Mouse (Mus musculus) ovary, adult 18-20 months (tissue): ENCODE data around the gene Mylk3.
A peak's percentile ranks its signal among the peaks of the same experiment; 100 is the strongest.

Source experiments
- DNase-seq: peaks from one replicate; pipeline ENCODE4 v3.0.0; 2022; ENCODE audit warnings: low spot score, mixed read lengths

Gene Mylk3

DNA sequence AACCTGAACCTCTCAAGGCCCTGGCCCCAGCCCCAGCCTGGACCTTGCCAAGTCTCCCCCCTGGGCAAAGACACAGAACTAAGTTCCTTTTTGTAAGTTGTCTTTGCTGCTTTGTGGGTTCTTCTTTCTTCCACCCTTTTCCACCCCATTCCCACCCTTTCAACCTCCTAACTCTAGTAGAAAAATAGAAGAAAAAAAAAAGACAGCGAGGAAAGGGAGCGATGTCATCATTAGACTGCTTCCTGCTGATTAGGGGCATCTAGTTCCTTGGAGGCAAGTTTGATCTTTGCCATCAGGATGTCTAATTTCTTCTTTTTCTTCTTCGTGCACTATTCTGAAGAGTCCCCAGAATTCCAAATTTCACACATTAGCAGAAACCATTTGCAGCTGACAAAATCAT is 73.1 kb downstream of the Mylk3 start:
- DNase-seq = no peak

GRCm38 (mm10) chr8:85311743-85312142 is 74.4 kb downstream of the Mylk3 start:
- no peak for DNase-seq

GRCm38 (mm10) chr8:85308564-85308963 is 77.6 kb downstream of the Mylk3 start:
- no peak for DNase-seq

DNA sequence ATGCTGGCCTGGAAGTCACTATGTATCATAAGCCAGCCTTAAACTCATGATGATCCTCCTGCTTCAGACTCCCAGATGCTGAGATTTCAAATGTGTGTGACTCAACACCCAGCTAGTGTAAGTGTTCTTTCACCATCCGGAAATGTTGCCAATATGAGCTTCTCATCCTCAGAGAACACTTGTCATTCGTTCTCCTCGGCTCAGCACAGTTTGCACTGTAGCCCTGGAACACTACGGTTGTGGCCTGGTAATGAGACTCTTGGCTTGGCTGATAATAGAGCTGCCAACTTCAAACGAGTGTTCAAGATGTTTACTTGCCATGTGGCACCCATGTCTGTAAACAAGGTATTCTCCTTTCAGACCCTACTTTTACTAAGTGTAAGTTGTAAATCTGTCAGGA is 82.6 kb downstream of the Mylk3 start:
- no peak for DNase-seq

DNA sequence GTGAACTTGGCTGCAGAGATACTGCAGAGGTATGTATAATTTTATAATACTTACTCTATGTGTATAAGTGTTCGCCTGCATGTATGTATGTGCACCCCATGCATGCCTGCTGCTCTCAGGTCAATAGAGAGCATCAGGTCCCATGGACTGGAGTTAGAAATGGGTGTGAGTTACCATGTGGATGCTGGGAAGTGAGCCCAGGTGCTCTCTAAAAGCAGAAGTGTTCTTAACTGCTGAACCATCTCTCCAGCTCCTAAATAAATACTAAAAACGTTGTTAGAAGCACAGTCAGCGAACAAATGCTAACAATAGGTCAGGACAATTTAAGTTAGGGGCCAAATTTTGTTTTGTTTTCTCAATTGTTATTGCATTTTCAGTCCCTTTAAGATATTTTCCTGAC is 83.2 kb downstream of the Mylk3 start:
- DNase-seq = no peak

GRCm38 (mm10) chr8:85301941-85302340 is 84.2 kb downstream of the Mylk3 start:
- DNase-seq = no peak

DNA sequence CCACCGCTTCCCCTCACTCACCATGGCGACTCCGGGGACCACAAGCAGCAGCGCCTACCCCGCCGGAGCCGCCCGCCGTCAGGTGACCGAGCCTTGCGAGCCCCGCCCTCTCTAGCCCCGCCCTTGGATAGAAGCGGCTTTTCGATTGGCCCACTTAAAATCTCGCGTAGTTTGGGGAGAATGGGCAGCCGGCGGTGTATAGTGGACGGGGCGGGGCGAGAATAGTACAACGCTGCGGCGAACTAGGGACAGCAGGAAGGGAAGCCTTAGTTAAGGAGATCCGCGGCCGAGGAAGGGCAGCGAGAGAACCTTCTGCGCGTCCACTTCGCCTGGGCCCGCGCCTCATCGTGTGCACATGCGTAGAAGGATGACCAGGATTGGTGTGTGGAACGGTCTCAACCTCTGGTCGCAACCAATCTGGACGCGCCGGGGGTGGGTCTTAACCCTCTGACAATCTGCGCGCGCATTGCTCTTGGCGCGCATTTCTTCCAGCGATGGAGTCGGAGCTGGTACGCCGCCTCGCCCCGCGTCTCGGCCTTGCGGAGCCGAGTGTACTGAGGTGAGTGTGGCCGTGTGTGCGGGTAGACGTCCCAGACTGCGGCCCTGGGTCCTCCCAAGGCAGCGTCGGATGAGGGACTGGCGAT is 86.6 kb downstream of the Mylk3 start, which contains the start of the genes Orc6 and Vps35:
Gene Orc6 (plus strand): TSS at position 199 of the 644 bp plus-strand sequence.
Gene Vps35 (minus strand): TSS at position 369 of the 644 bp plus-strand sequence.
- peak; percentile 90 for DNase-seq

DNA sequence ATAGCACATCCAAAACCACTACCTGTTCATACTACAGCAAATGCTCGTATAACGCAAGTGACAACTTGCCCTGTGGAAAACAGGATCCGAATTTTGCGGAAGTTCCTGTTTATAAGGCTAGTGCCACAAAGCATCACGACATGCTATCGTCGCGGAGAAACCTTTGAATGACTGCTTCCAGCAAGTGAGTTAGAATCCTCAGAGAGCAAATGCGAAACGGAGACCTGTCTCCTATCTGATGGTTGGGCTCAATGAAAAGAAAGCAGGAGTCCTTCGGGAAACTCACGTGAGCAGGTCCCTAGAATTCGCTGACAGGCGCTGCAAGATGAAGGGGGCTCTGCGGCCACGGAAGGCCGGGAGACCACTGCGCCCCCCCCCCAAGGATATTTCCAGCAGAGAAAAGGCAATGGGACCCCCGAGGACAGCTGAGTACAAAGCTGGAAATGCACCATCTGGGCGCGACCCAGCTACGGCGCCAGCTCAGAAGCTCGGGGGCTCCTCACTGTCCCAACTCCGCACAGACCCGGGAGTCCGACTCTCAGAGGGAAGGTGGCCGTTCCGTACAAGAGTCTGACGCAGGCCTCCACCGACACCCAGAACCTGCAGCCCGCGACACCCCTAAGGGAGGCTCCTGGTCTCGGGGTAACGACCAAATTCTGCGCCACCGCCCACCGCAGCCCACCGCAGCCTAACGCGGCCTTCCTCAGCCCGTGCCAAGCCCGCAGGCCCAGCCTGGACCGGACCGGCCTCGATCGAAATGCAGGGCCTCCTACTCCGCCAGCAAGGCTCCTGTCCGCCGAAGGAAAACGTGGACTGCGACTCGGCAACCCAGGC is 87.3 kb downstream of the Mylk3 start:
- no peak for DNase-seq

GRCm38 (mm10) chr8:85286846-85287245 is 99.3 kb downstream of the Mylk3 start:
- DNase-seq = no peak
